Mouse (Mus musculus) urinary bladder, postnatal 25 days (tissue): Measurements from ENCODE around the gene Ccm2.

Source experiments
- DNase-seq: peaks from one replicate; pipeline ENCODE4 v3.0.0; 2022; ENCODE audit warnings: low spot score

Gene Ccm2

DNA sequence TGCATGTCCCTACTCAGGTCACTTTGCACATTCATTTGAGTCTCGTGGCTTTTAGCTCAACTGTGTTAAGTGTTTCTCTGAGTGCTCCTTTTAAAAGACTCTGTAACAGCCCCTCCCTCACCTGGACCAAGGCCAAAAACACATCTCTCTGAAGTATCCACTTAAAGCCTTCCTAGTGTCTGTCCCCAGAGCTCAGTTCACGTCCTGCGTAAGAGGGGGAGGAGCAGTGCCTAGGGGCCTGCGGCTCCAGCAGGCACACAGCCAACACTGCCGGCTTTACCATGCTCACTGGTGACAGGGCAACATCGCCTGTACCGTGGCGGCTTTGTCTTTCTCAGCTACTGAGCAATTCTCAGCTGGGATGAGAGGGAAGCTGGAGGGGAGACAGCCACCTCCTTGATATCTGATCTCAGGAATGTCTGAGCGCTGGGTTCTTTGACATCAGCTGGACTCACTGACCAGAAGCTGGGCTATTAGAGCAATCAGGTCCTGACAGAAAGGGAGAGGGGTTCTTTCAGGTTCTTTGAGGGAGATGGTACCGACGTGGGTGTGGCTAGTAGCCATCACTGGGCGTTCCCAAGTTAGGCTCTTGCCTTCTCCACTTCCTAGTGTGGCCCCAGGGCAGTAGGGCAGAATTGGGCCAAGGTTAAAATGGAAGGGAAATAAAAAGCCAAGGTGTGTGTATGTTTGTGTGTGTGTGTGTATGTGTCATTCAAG is 57.4 kb downstream of the Ccm2 start:
- DNase-seq = no peak

DNA sequence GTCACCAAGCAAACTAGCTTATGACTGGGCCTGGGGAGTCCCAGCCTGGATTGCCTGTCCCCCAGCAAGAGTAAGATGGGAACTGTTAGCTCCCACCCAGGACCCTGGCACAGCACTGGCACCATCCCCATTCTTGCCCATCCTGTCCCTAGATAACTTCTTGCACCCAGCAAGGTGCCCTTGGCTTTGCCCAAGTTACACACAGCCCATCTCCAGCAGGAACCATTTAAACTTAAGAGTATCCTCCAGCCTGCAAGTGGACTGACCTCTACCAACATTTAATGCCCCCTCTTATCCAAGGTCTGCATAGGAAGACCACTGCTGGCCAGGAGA is 57.9 kb downstream of the Ccm2 start:
- DNase-seq = no peak

DNA sequence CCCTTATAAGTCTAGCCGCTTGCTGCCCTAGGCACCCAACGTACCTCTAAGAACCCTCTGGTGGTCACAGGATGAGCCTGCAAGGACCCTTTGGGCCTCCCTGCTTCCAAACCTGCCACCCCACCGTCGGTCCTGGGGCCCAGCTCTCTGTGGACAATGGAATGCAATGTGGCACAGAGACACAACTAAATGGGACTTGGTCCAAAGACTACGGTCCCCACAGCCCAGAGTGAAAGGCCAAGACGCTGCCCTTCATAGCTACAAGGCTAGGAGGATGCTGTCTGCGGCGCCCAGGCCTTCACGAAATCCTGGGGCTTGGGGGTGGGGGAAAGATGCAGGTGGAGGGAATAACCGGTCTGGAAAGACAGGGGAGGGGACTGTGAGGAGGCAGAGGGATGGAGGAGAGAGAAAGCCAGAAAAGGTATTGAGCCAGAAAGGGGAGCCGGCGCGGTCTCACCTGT is 58.4 kb downstream of the Ccm2 start:
- DNase-seq = no peak

GRCm38 (mm10) chr11:6605491-6606399 is 59.1 kb downstream of the Ccm2 start, which contains the start of gene Nacad:
TSS of gene Nacad (minus strand) at chr11:6606053.
- no peak for DNase-seq

- no peak for DNase-seq
Measured at GRCm38 (mm10) chr11:6615250-6616205, 68.8 kb downstream of the Ccm2 start.

GRCm38 (mm10) chr11:6623704-6624103 is 77.0 kb downstream of the Ccm2 start:
- no peak for DNase-seq

GRCm38 (mm10) chr11:6624619-6625382 is 78.1 kb downstream of the Ccm2 start:
- no peak for DNase-seq

DNA sequence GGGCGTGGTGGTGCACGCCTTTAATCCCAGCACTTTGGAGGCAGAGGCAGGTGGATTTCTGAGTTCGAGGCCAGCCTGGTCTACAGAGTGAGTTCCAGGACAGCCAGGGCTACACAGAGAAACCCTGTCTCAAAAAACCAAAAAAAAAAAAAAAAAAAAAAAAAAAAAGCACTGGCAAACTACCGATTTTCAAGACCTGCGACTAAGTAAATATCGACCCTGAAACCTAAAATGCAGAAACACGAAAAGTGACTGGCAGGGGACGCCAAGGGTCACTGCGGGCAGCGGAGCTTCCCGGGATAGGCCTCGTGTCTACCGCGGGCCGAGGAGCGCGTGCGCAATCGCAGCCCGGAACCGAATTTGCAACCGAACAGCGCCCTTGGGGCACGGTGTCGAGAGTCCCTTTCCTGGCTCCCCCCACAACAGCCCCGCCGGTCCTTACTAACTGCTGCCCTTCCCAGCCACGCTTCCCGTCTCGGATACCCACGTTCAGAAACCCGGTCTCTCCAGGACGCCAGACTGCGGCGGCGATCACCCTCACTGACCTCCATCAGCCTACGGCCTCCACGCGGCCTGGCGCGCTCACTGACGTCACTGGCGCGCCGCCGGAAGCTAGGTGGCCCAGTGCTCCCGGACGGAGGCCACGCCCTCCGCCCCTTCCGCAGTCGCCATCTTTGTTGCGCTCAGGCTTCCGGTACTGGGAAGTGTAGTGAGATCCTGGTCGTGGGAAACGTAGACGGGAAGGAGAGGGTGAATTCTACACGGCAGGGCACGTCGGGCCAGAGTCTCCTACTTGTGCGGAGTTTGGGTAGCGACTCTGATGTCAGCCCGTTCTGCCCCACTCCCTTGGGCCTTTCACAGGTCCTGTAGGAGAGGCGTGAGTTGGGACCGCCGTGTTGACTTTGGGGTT is 79.0 kb downstream of the Ccm2 start, which contains the start of gene Tbrg4:
TSS of gene Tbrg4 (minus strand) at position 590 of the 910 bp plus-strand sequence.
- peak; percentile 88 for DNase-seq

DNA sequence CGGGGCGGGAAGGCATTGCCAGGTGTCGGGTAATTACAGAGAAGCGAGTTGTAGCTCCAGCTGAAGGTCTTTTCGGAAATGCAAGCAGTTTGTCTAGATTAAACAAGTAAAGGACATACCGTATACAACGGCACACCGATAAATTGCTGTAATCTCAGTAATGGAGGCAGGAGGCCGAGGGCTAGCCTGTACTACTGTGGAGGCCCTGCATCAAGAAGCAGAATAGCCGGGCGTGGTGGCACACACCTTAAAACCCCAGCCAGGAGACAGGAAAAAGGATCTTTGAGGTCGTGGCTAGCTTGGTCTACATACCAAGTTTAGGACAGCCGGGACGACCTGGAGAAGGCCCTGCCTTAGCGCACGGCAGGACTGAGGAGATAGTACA is 79.7 kb downstream of the Ccm2 start:
- no peak for DNase-seq

GRCm38 (mm10) chr11:6627731-6628130 is 81.0 kb downstream of the Ccm2 start:
- DNase-seq = no peak

GRCm38 (mm10) chr11:6628568-6628967 is 81.9 kb downstream of the Ccm2 start:
- peak; percentile 39 for DNase-seq

- DNase-seq = no peak
Measured at GRCm38 (mm10) chr11:6629655-6630054, 83.0 kb downstream of the Ccm2 start.

- DNase-seq = no peak
Measured at GRCm38 (mm10) chr11:6636150-6636549, 89.5 kb downstream of the Ccm2 start.

DNA sequence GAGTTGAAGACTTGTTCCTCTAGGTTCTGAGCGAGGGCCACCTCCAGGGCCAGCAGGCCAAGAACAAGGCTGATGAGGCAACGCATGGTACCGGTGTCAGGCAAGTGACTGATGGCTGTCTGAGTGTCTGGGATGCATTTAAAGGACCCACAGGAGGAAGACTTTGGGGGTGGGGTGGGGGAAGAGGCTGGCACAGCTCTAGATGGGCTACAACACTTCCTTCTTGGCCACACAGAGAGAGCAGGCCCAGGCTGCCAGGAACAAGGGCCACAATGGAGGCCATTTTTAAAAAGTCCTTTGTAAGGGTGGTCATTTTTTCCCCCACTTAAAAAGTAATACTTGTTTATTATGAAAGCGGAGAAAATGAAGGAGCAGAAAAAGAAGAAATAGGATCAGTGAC is 91.8 kb downstream of the Ccm2 start, which contains the start of gene Wap:
TSS of gene Wap (minus strand) at position 101 of the 400 bp plus-strand sequence.
- no peak for DNase-seq

DNA sequence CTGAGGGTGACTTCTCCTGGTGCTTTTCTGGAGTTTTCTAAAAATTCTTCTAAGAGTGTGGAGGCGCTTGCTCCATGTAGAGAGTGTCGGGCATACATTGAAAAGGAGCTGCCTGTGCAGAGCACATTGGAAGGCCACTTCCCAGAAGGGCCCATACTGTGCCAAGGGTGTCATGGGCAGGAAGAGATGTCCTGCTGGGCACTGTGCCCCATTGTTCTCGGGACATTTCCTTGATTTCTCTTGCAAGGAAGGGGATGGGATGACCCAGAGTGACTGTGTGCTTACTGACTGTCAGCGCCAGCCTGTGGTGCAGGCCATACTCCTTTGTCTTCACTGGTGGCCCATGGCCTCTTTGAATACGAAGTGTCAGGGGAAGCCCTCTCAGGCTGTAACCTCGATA is 92.4 kb downstream of the Ccm2 start:
- no peak for DNase-seq

- no peak for DNase-seq
Measured at GRCm38 (mm10) chr11:6644566-6644965, 97.9 kb downstream of the Ccm2 start.
